Mouse (Mus musculus) heart, adult 2 months (tissue): ENCODE results near the gene Wnk4.

Experiments used
- CTCF ChIP-seq: fragments of 200-600 bp; IDR thresholded peaks from 2 replicates; pipeline ENCODE4 v1.8.1; 2022; ENCODE audit warnings: antibody characterized with exemption, mild to moderate bottlenecking, moderate library complexity
- EP300 ChIP-seq: fragments of 200-500 bp; IDR thresholded peaks from 2 replicates; pipeline ENCODE4 v1.6.1; 2011; ENCODE audit warnings: low read depth, low read length, control low read depth; ENCODE audit not compliant: insufficient read depth
- POLR2A ChIP-seq: fragments of 200-500 bp; IDR thresholded peaks from 2 replicates; pipeline ENCODE4 v1.6.1; 2011; ENCODE audit warnings: mild to moderate bottlenecking, low read depth, low read length, control low read depth; ENCODE audit not compliant: insufficient read depth

DNA sequence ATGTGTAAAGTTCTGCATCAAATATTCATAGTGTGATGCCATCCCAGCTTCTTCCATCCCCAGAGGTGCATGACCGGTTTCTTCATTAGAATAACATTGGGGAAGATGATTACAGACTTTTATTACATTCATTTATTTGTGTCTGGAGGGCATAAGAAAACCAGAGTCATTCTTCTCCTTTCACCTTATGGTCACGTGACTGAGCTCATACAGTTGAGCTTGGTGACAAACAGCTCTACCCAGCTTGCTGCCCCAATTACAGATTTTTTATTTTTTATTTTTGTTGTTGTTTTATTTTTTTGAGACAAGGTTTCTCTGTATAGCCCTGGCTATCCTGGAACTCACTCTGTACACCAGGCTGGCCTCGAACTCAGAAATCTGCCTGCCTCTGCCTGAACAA is 12.1 kb downstream of the Wnk4 start:
- TF ChIP-seq POLR2A (no peak), CTCF (no peak), EP300 (no peak)
